Mouse (Mus musculus) myocyte (in vitro differentiated cells): Measurements from ENCODE around the gene Wdr95. TPM values are rescaled to one million over a fixed set of nuclear protein-coding genes. Genes with fewer than 3 reads are reported as not detected.

Experiments used
- H3K27me3 ChIP-seq: one replicate; pipeline ENCODE4 v1.6.1; 2011; ENCODE audit not compliant: control insufficient read depth, insufficient read depth, insufficient read length
- H3K36me3 ChIP-seq: one replicate; pipeline ENCODE4 v1.6.1; 2011; ENCODE audit not compliant: control insufficient read depth, insufficient read depth
- H3K4me2 ChIP-seq: one replicate; pipeline ENCODE4 v1.6.1; 2011; ENCODE audit warnings: low read depth, control low read depth
- H3K4me3 ChIP-seq: one replicate; pipeline ENCODE4 v1.5.1; 2011; ENCODE audit warnings: mild to moderate bottlenecking, control low read depth, moderate library complexity
- H3K79me2 ChIP-seq: one replicate; pipeline ENCODE4 v1.6.1; 2011; ENCODE audit not compliant: control insufficient read depth, insufficient read depth
- H3ac ChIP-seq: one replicate; pipeline ENCODE4 v1.6.1; 2011; ENCODE audit not compliant: control insufficient read depth, insufficient read length
- CEBPB ChIP-seq: IDR thresholded peaks from 2 replicates; pipeline ENCODE4 v1.6.1; 2011; ENCODE audit warnings: mild to moderate bottlenecking, moderate library complexity; ENCODE audit not compliant: poor library complexity, insufficient read depth, severe bottlenecking
- E2F4 ChIP-seq: IDR thresholded peaks from one replicate; pipeline ENCODE4 v1.6.1; 2011; ENCODE audit warnings: mild to moderate bottlenecking, control low read depth, moderate library complexity; ENCODE audit not compliant: insufficient read depth
- MAX ChIP-seq: IDR thresholded peaks from one replicate; pipeline ENCODE4 v1.6.1; 2011; ENCODE audit warnings: low read depth, mild to moderate bottlenecking, control low read depth
- MYOD1 ChIP-seq, 3 experiments: IDR thresholded peaks; one replicate each; pipeline ENCODE4 v1.6.1; 2011; ENCODE audit warnings: control low read depth in 2 of 3, low read depth in 2 of 3, mild to moderate bottlenecking in 2 of 3, moderate library complexity in 1 of 3; ENCODE audit not compliant: insufficient read length in 2 of 3, control insufficient read depth in 1 of 3
- MYOG ChIP-seq, 3 experiments: IDR thresholded peaks; one replicate each; pipeline ENCODE4 v1.6.1; 2011; ENCODE audit warnings: control low read depth in 2 of 3, low read depth in 2 of 3, mild to moderate bottlenecking in 2 of 3; ENCODE audit not compliant: insufficient read length in 2 of 3, control insufficient read depth in 1 of 3, insufficient read depth in 1 of 3
- POLR2A ChIP-seq: IDR thresholded peaks from one replicate; pipeline ENCODE4 v1.6.1; 2011; ENCODE audit warnings: low read depth, mild to moderate bottlenecking, control low read depth, moderate library complexity; ENCODE audit not compliant: insufficient read length
- POLR2AphosphoS2 ChIP-seq: IDR thresholded peaks from one replicate; pipeline ENCODE4 v1.6.1; 2011; ENCODE audit warnings: low read depth, control low read depth; ENCODE audit not compliant: insufficient read length
- REST ChIP-seq: IDR thresholded peaks from one replicate; pipeline ENCODE4 v1.6.1; 2011; ENCODE audit warnings: mild to moderate bottlenecking, control low read depth, moderate library complexity; ENCODE audit not compliant: insufficient read depth, insufficient read length
- SRF ChIP-seq: IDR thresholded peaks from one replicate; pipeline ENCODE4 v1.6.1; 2011; ENCODE audit warnings: low read depth; ENCODE audit not compliant: control insufficient read depth, insufficient read length
- TCF12 ChIP-seq: IDR thresholded peaks from one replicate; pipeline ENCODE4 v1.6.1; 2011; ENCODE audit warnings: mild to moderate bottlenecking, control low read depth; ENCODE audit not compliant: poor library complexity, insufficient read depth, severe bottlenecking
- TCF3 ChIP-seq: IDR thresholded peaks from one replicate; pipeline ENCODE4 v1.6.1; 2011; ENCODE audit warnings: low read depth, control low read depth; ENCODE audit not compliant: insufficient read length
- USF1 ChIP-seq: IDR thresholded peaks from one replicate; pipeline ENCODE4 v1.6.1; 2011; ENCODE audit warnings: low read depth, mild to moderate bottlenecking, control low read depth, moderate library complexity
- polyA plus RNA-seq: library from polyadenylated mRNA; unstranded; fragments of >200 nt; fragmentation: generic; extraction: Trizol; gene quantifications from one replicate; pipeline ENCODE4 v1.2.1, GENCODE M21; 2012; ENCODE audit warnings: missing spikeins

Gene Wdr95
- polyA plus RNA-seq, 1 experiment, result 0.07 TPM

- TF ChIP-seq TCF3, result no peak
- TF ChIP-seq POLR2AphosphoS2, result no peak
- no peak for TF ChIP-seq CEBPB
- TF ChIP-seq USF1, result no peak
- TF ChIP-seq REST, result no peak
- no peak for TF ChIP-seq POLR2A
- no peak for TF ChIP-seq MYOG (IDR thresholded peaks at IDR 0.05; ENCODE audit: control insufficient read depth in 1 of 3, insufficient read depth in 1 of 3, insufficient read length in 2 of 3, low read depth in 2 of 3)
- no peak for TF ChIP-seq TCF12
- no peak for TF ChIP-seq MAX
- TF ChIP-seq MYOD1 (IDR thresholded peaks at IDR 0.05; ENCODE audit: control insufficient read depth in 1 of 3, insufficient read length in 2 of 3, low read depth in 2 of 3), result no peak
- TF ChIP-seq SRF, result no peak
- TF ChIP-seq E2F4, result no peak
- Histone ChIP-seq H3K36me3 (no peaks in the 10 kb centered on the region), H3K4me2 (no peak overlapping the region), H3ac (no peak overlapping the region), H3K27me3 (peaks cover 25% of the 10 kb centered on the region), H3K4me3 (no peak overlapping the region), H3K79me2 (no peaks in the 10 kb centered on the region)
Observed at GRCm38 (mm10) chr5:149554397-149554796, 25.9 kb downstream of the Wdr95 start.

GRCm38 (mm10) chr5:149560903-149561588 lies 32.6 kb downstream of the Wdr95 start:
- TF ChIP-seq USF1, result no peak
- no peak for TF ChIP-seq POLR2AphosphoS2
- no peak for TF ChIP-seq MYOD1 (IDR thresholded peaks at IDR 0.05; ENCODE audit: control insufficient read depth in 1 of 3, insufficient read length in 2 of 3, low read depth in 2 of 3)
- TF ChIP-seq MAX, result no peak
- no peak for TF ChIP-seq TCF3
- no peak for TF ChIP-seq CEBPB
- no peak for TF ChIP-seq TCF12
- no peak for TF ChIP-seq POLR2A
- no peak for TF ChIP-seq SRF
- TF ChIP-seq E2F4, result no peak
- TF ChIP-seq MYOG (IDR thresholded peaks at IDR 0.05; ENCODE audit: control insufficient read depth in 1 of 3, insufficient read depth in 1 of 3, insufficient read length in 2 of 3, low read depth in 2 of 3), result no peak
- TF ChIP-seq REST, result no peak

DNA sequence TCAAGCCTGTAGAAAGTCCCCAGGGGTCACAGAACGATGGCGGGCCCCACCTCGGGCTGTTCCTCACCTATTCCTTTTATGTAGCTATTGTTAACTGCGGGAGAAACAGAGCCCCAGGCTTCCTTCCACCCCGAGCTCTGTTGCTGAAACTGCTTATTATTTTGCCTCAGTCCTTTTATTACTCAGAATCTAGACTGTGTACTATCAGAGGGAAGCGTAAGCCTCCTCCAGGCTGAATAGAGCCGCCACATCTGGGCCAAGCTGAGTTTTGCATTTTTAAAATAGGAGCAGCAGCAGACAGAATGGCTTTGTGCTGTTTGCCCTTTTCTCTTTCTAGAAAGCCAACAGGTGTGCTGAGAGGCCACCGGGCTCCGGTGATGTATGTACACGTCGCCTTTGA lies 37.5 kb downstream of the Wdr95 start:
- no peaks in the 10 kb centered on the region for H3K79me2 ChIP-seq

More at GRCm38 (mm10) chr5:149560903-149561588, 32.6 kb downstream of the Wdr95 start:
- H3K4me2 ChIP-seq, result no peak overlapping the region
- no peaks in the 10 kb centered on the region for H3K36me3 ChIP-seq
- H3K4me3 ChIP-seq, result no peak overlapping the region
- H3K79me2 ChIP-seq, result no peaks in the 10 kb centered on the region
- no peak overlapping the region for H3ac ChIP-seq
- H3K27me3 ChIP-seq, result peaks cover 11% of the 10 kb centered on the region

GRCm38 (mm10) chr5:149566957-149567356 lies 38.5 kb downstream of the Wdr95 start:
- Histone ChIP-seq H3K79me2 (no peaks in the 10 kb centered on the region), H3K4me3 (no peak overlapping the region), H3K4me2 (no peak overlapping the region), H3K27me3 (no peaks in the 10 kb centered on the region), H3K36me3 (no peaks in the 10 kb centered on the region), H3ac (no peak overlapping the region)
- TF ChIP-seq TCF3 (no peak), MAX (no peak), USF1 (no peak), SRF (no peak), POLR2AphosphoS2 (no peak), E2F4 (no peak), MYOD1 (IDR thresholded peaks at IDR 0.05; ENCODE audit: control insufficient read depth in 1 of 3, insufficient read length in 2 of 3, low read depth in 2 of 3) (no peak), POLR2A (no peak), MYOG (IDR thresholded peaks at IDR 0.05; ENCODE audit: control insufficient read depth in 1 of 3, insufficient read depth in 1 of 3, insufficient read length in 2 of 3, low read depth in 2 of 3) (no peak), REST (no peak), TCF12 (no peak), CEBPB (no peak)

More for the DNA sequence above, 37.5 kb downstream of the Wdr95 start:
- H3ac ChIP-seq, result no peak overlapping the region
- no peak overlapping the region for H3K4me2 ChIP-seq
- no peak overlapping the region for H3K4me3 ChIP-seq
- TF ChIP-seq MAX (no peak), TCF3 (no peak), REST (no peak), USF1 (no peak)
- H3K36me3 ChIP-seq, result no peaks in the 10 kb centered on the region
- no peaks in the 10 kb centered on the region for H3K27me3 ChIP-seq

GRCm38 (mm10) chr5:149568993-149569392 lies 40.5 kb downstream of the Wdr95 start:
- Histone ChIP-seq H3K4me2 (no peak overlapping the region), H3ac (no peak overlapping the region), H3K79me2 (no peaks in the 10 kb centered on the region), H3K4me3 (no peak overlapping the region), H3K36me3 (no peaks in the 10 kb centered on the region), H3K27me3 (no peaks in the 10 kb centered on the region)
- TF ChIP-seq MYOG (IDR thresholded peaks at IDR 0.05; ENCODE audit: control insufficient read depth in 1 of 3, insufficient read depth in 1 of 3, insufficient read length in 2 of 3, low read depth in 2 of 3) (no peak), USF1 (no peak), MAX (no peak), SRF (no peak)
